Mouse (Mus musculus) intestine, postnatal 0 days (tissue): ENCODE data around the gene Frmd4b. TPM values are rescaled to one million over a fixed set of nuclear protein-coding genes. Genes with fewer than 3 reads are reported as not detected.

Experiments used
- ATAC-seq: fragments of 200-750 bp; cut with Nextera tagmentation; 2 replicates; pipeline ENCODE4 v1.8.0; 2017; ENCODE audit warnings: mild to moderate bottlenecking, moderate TSS enrichment, moderate library complexity
- H3K27ac ChIP-seq: fragments of 300-500 bp; sonication (generic); 2 replicates; pipeline ENCODE4 v1.5.1; 2014; ENCODE audit warnings: mild to moderate bottlenecking, low read depth, low read length, moderate library complexity
- H3K27me3 ChIP-seq: fragments of 300-500 bp; sonication (generic); replicated peaks from 2 replicates; pipeline ENCODE4 v1.6.1; 2014; ENCODE audit warnings: low read length, mixed read lengths; ENCODE audit not compliant: control insufficient read depth, insufficient read depth
- H3K36me3 ChIP-seq: fragments of 300-500 bp; sonication (generic); 2 replicates; pipeline ENCODE4 v1.6.1; 2014; ENCODE audit warnings: mild to moderate bottlenecking, moderate library complexity; ENCODE audit not compliant: control insufficient read depth, insufficient read depth
- H3K4me1 ChIP-seq: fragments of 300-500 bp; sonication (generic); replicated peaks from 2 replicates; pipeline ENCODE4 v1.6.1; 2014; ENCODE audit warnings: antibody characterized with exemption, low read length, mixed read lengths; ENCODE audit not compliant: control insufficient read depth, insufficient read depth
- H3K4me2 ChIP-seq: fragments of 300-500 bp; sonication (generic); replicated peaks from 2 replicates; pipeline ENCODE4 v1.6.1; 2014; ENCODE audit warnings: low read depth, mild to moderate bottlenecking, moderate library complexity
- H3K4me3 ChIP-seq: fragments of 300-500 bp; sonication (generic); 2 replicates; pipeline ENCODE4 v1.5.1; 2014; ENCODE audit warnings: low read depth, low read length
- H3K9ac ChIP-seq: fragments of 300-500 bp; sonication (generic); 2 replicates; pipeline ENCODE4 v1.6.1; 2014; ENCODE audit warnings: mild to moderate bottlenecking, low read depth, low read length
- H3K9me3 ChIP-seq: fragments of 300-500 bp; sonication (generic); 2 replicates; pipeline ENCODE4 v1.6.1; 2016; ENCODE audit warnings: mixed run types; ENCODE audit not compliant: control insufficient read depth
- CTCF ChIP-seq: sonication (generic); IDR thresholded peaks from 2 replicates; pipeline ENCODE4 v1.5.1; 2016; ENCODE audit warnings: low read depth, mild to moderate bottlenecking, control low read depth, antibody characterized with exemption, moderate library complexity
- WGBS: fragments of 180-500 bp; shearing (Covaris S2); extraction: QIAGEN DNeasy Blood & Tissue Kit; methylation state at CpG from one replicate; pipeline ENCODE4 v1.1.7; 2014; 5-methylcytosine and 5-hydroxymethylcytosine counted together
- polyA plus RNA-seq: library from polyadenylated mRNA; unstranded; fragments of >200 nt; fragmentation: Nextera tagmentation; extraction: Ambion mirVana; gene quantifications from 2 replicates; pipeline ENCODE4 v1.2.1, GENCODE M21; 2015

The Frmd4b gene
- polyA plus RNA-seq, 1 experiment from 2014 or later, result 5.1 TPM

DNA sequence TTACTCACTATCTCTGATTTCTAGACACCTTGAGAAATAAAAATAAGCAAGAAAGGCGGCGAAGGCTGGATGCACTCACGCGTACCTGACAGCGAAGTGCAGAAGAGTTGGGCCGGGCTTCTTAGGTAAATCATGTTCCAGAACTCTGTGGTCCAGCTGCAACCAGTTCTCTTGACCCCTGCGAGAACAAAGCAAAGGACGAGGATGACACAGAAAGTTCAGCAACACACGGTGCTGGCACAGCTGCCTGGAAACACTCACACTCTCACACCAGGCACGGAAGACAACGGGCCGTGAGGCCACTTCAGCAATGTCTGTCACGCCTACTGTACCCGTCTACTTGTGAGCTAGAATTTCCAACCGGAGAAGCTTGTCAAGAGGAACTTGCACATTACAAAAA, 204.9 kb downstream of the Frmd4b start:
- 90% methylated on average over 15 of the region's 15 CpGs for whole genome bisulfite sequencing
- ATAC-seq, result no peak
- H3K27me3 ChIP-seq, result no peaks in the 10 kb centered on the region

GRCm38 (mm10) chr6:97411327-97411726, 206.0 kb downstream of the Frmd4b start:
- no peak overlapping the region for H3K4me2 ChIP-seq
- no peak overlapping the region for H3K4me3 ChIP-seq
- H3K27me3 ChIP-seq, result no peaks in the 10 kb centered on the region
- H3K9me3 ChIP-seq, result no peaks in the 10 kb centered on the region
- 81% methylated on average over 6 of the region's 6 CpGs for WGBS
- H3K27ac ChIP-seq, result no peak overlapping the region
- no peaks in the 10 kb centered on the region for H3K36me3 ChIP-seq
- ATAC-seq, result no peak
- no peak overlapping the region for H3K9ac ChIP-seq
- TF ChIP-seq CTCF, result no peak
- no peaks in the 10 kb centered on the region for H3K4me1 ChIP-seq

More for the DNA sequence above, 204.9 kb downstream of the Frmd4b start:
- Histone ChIP-seq H3K4me2 (no peak overlapping the region), H3K4me3 (no peak overlapping the region), H3K36me3 (no peaks in the 10 kb centered on the region), H3K9ac (no peak overlapping the region), H3K27ac (no peak overlapping the region), H3K9me3 (no peaks in the 10 kb centered on the region), H3K4me1 (no peaks in the 10 kb centered on the region)
- TF ChIP-seq CTCF, result no peak

GRCm38 (mm10) chr6:97409467-97410239, 207.7 kb downstream of the Frmd4b start:
- no peak for TF ChIP-seq CTCF
- no peaks in the 10 kb centered on the region for H3K9me3 ChIP-seq
- H3K4me3 ChIP-seq, result no peak overlapping the region
- no peaks in the 10 kb centered on the region for H3K27me3 ChIP-seq
- peak; percentile 84 for ATAC-seq
- no peaks in the 10 kb centered on the region for H3K4me1 ChIP-seq
- no peaks in the 10 kb centered on the region for H3K36me3 ChIP-seq
- no peak overlapping the region for H3K27ac ChIP-seq
- H3K4me2 ChIP-seq, result peak overlapping the region; percentile 21; the same call in 1 of the 2 replicates
- WGBS, result 16% methylated on average over 5 of the region's 5 CpGs
- no peak overlapping the region for H3K9ac ChIP-seq

DNA sequence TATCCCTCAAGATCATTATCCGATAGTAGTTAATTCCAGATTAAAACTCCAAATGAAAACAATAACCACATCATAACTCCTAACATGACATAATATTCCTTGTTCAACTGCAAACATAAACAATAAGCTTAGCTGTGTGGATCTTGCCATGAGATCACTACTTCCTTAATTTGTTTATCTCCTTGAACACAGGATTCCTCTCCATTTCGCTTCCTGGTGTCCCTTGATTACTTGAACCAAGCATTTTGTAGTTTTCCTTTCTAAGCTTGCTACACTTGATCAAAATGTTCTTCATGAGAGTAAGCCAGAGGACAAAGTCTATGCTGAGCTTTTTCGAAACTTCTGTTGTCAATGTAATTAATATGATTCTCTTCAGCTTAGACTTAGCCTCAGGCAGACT, 209.4 kb downstream of the Frmd4b start:
- Histone ChIP-seq H3K36me3 (no peaks in the 10 kb centered on the region), H3K9me3 (no peaks in the 10 kb centered on the region), H3K27me3 (no peaks in the 10 kb centered on the region), H3K9ac (no peak overlapping the region), H3K4me3 (no peak overlapping the region), H3K27ac (no peak overlapping the region), H3K4me2 (no peak overlapping the region), H3K4me1 (no peaks in the 10 kb centered on the region)
- ATAC-seq, result no peak
- TF ChIP-seq CTCF, result no peak
- WGBS, result 80% methylated on average over 3 of the region's 3 CpGs

DNA sequence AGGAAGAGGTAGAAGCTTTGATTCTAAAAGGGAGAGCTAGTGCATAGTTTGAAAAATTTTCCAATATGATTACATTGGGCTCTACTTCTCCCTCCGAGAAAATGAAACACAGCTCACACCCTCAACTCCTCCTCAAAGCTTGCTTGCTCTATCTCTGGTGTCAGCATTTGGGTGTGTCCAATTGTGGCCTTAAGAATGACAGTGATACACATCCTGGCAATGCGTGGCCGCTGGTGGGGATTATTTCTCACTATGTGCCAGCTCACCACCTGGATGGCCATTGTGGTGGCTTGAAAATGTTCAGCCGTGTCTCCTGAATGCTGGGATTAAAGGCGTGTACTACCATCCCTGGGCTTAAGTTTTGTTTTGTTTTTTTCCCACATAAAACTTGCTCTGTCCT, 209.9 kb downstream of the Frmd4b start:
- ATAC-seq, result no peak
- H3K9me3 ChIP-seq, result no peaks in the 10 kb centered on the region
- no peak overlapping the region for H3K27ac ChIP-seq
- H3K9ac ChIP-seq, result no peak overlapping the region
- H3K4me2 ChIP-seq, result no peak overlapping the region
- TF ChIP-seq CTCF, result no peak
- H3K4me3 ChIP-seq, result no peak overlapping the region
- 85% methylated on average over 5 of the region's 5 CpGs for WGBS
- H3K4me1 ChIP-seq, result no peaks in the 10 kb centered on the region
- H3K36me3 ChIP-seq, result no peaks in the 10 kb centered on the region
- H3K27me3 ChIP-seq, result no peaks in the 10 kb centered on the region

GRCm38 (mm10) chr6:97405311-97405710, 212.0 kb downstream of the Frmd4b start:
- ATAC-seq, result no peak
- Histone ChIP-seq H3K9me3 (no peaks in the 10 kb centered on the region), H3K4me2 (no peak overlapping the region), H3K27ac (no peak overlapping the region), H3K9ac (no peak overlapping the region), H3K4me3 (no peak overlapping the region), H3K36me3 (no peaks in the 10 kb centered on the region), H3K4me1 (no peaks in the 10 kb centered on the region), H3K27me3 (no peaks in the 10 kb centered on the region)
- TF ChIP-seq CTCF, result no peak
- WGBS, result 41% methylated on average over 7 of the region's 7 CpGs
